Comparison of ENCODE assay signal across 13 mouse cellular contexts in the genomic region with DNA sequence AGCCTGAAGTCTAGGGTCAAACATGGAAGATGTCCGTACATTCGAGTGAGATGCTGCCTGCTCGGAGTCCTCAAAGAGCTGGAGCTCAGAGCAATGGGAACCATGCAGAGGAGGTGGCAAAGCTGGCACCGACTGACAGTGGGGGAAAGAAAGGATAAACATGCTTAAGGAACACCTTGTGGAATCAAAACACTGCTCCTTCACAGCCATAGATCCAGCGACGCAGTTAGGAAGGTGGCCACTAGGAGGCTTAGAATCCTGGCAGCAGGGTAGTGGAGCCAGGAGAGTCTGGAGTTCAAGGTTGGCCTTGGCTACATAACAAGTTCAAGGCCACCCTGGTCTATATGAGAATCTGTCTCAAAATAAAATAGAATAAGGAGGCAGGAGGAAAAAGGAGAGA. TPM values are rescaled to one million over a fixed set of nuclear protein-coding genes. Genes with fewer than 3 reads are reported as not detected.
DNase-seq lines count a peak whose midpoint lies in the region; ATAC-seq and TF ChIP-seq lines count a peak whose summit lies in the region.
"Had no signal": no experiment of that assay in that cellular context is flagged by ENCODE, and none has a peak within 500 bp of the region (broad histone marks: within the 10 kb centered on the region; RNA-seq: fewer than 3 reads in every experiment).

No protein-coding gene starts in this region.

- TF ChIP-seq CTCF in Patski (IDR thresholded peaks at IDR 0.05), result peak; percentile 6
- TF ChIP-seq CTCF in liver, embryonic 14.5 days (IDR thresholded peaks at IDR 0.05; ENCODE audit: low read depth), result peak; percentile 28; the same call in 1 of the 2 replicates

- ATAC-seq in forebrain, embryonic 12.5 days (ENCODE audit: low FRiP score), result no peak
- ATAC-seq in midbrain, embryonic 14.5 days (ENCODE audit: low FRiP score, low TSS enrichment), result no peak
- no peak for ATAC-seq in midbrain, embryonic 15.5 days (replicated peaks)
- no peak for ATAC-seq in Patski
- ATAC-seq in liver, embryonic 14.5 days (ENCODE audit: insufficient read depth), result no peak

- H3K27me3 ChIP-seq in forebrain, embryonic 10.5 days (ENCODE audit: poor library complexity, severe bottlenecking), result peaks cover 30% of the 10 kb centered on the region
- H3K27me3 ChIP-seq in forebrain, embryonic 12.5 days, result peaks cover 10% of the 10 kb centered on the region; the same call in 1 of the 2 replicates
- 0 out of 2 replicates have a peak, but pooled peaks cover 3% of the 10 kb centered on the region for H3K27me3 ChIP-seq in midbrain, embryonic 14.5 days (ENCODE audit: control insufficient read depth, insufficient read depth, low read length)
- no peaks in the 10 kb centered on the region; the same call in 1 of the 2 replicates for H3K27me3 ChIP-seq in midbrain, embryonic 15.5 days (replicated peaks)
- H3K27me3 ChIP-seq in Patski, result no peaks in the 10 kb centered on the region
- no peaks in the 10 kb centered on the region for H3K27me3 ChIP-seq in liver, embryonic 14.5 days (ENCODE audit: control insufficient read depth, insufficient read depth, low read length)
- H3K27me3 ChIP-seq: neural tube, embryonic 12.5 days had no signal

- no peak overlapping the region for H3K27ac ChIP-seq in forebrain, embryonic 10.5 days
- no peak overlapping the region for H3K27ac ChIP-seq in forebrain, embryonic 12.5 days
- H3K27ac ChIP-seq in midbrain, embryonic 14.5 days (replicated peaks; ENCODE audit: low read depth, low read length), result no peak overlapping the region
- H3K27ac ChIP-seq in midbrain, embryonic 15.5 days, result no peak overlapping the region
- no peak overlapping the region for H3K27ac ChIP-seq in liver, embryonic 14.5 days
- H3K27ac ChIP-seq: neural tube, embryonic 12.5 days had no signal

- POLR2A ChIA-PET in Patski (lab: Charles Lee), result no interaction called here

- H3K9me3 ChIP-seq in forebrain, embryonic 10.5 days, result no peaks in the 10 kb centered on the region
- no peaks in the 10 kb centered on the region for H3K9me3 ChIP-seq in forebrain, embryonic 12.5 days
- H3K9me3 ChIP-seq in midbrain, embryonic 14.5 days (ENCODE audit: control insufficient read depth, low read length), result no peaks in the 10 kb centered on the region
- no peaks in the 10 kb centered on the region for H3K9me3 ChIP-seq in midbrain, embryonic 15.5 days
- H3K9me3 ChIP-seq in liver, embryonic 14.5 days (ENCODE audit: control insufficient read depth, low read length), result no peaks in the 10 kb centered on the region
- H3K9me3 ChIP-seq: embryonic facial prominence, embryonic 13.5 days; limb, embryonic 12.5 days; neural tube, embryonic 12.5 days had no signal

- no peak overlapping the region for H3K4me2 ChIP-seq in forebrain, embryonic 12.5 days
- H3K4me2 ChIP-seq in midbrain, embryonic 14.5 days (ENCODE audit: low read length), result no peak overlapping the region
- H3K4me2 ChIP-seq in midbrain, embryonic 15.5 days, result no peak overlapping the region
- H3K4me2 ChIP-seq in liver, embryonic 14.5 days (ENCODE audit: low read depth), result no peak overlapping the region

- DNase-seq in forebrain, embryonic 10.5 days (ENCODE audit: extremely low spot score, low spot score), result peak; percentile 21
- peak; percentile 16 for DNase-seq in midbrain, embryonic 14.5 days
- no peak for DNase-seq in Patski (ENCODE audit: low read depth, low spot score)
- DNase-seq in liver, embryonic 14.5 days (ENCODE audit: low read depth in 3 of 3, low spot score in 3 of 3), result no peak
- no peak for DNase-seq in right cerebral cortex, adult 18-20 months
- DNase-seq in ovary, postnatal 10 days (ENCODE audit: low spot score), result no peak

- H3K36me3 ChIP-seq in forebrain, embryonic 10.5 days (replicated peaks), result no peaks in the 10 kb centered on the region
- H3K36me3 ChIP-seq in forebrain, embryonic 12.5 days (replicated peaks), result no peaks in the 10 kb centered on the region
- H3K36me3 ChIP-seq in midbrain, embryonic 14.5 days (ENCODE audit: control insufficient read depth, insufficient read depth, low read length), result no peaks in the 10 kb centered on the region
- no peaks in the 10 kb centered on the region for H3K36me3 ChIP-seq in midbrain, embryonic 15.5 days (replicated peaks)
- H3K36me3 ChIP-seq in liver, embryonic 14.5 days (replicated peaks; ENCODE audit: control insufficient read depth, insufficient read depth, low read depth), result no peaks in the 10 kb centered on the region
- H3K36me3 ChIP-seq: embryonic facial prominence, embryonic 13.5 days; limb, embryonic 12.5 days; neural tube, embryonic 12.5 days had no signal

- H3K4me1 ChIP-seq in forebrain, embryonic 10.5 days, result peaks cover 28% of the 10 kb centered on the region
- peaks cover 19% of the 10 kb centered on the region for H3K4me1 ChIP-seq in forebrain, embryonic 12.5 days
- peaks cover 9% of the 10 kb centered on the region; the same call in 1 of the 2 replicates for H3K4me1 ChIP-seq in midbrain, embryonic 14.5 days (ENCODE audit: control insufficient read depth, insufficient read depth, low read length)
- peaks cover 19% of the 10 kb centered on the region for H3K4me1 ChIP-seq in midbrain, embryonic 15.5 days
- peaks cover 0 to 9% of the 10 kb centered on the region in 2 experiments; a peak in 2 of 4 replicates for H3K4me1 ChIP-seq in liver, embryonic 14.5 days (replicated peaks; ENCODE audit: control insufficient read depth in 2 of 2, insufficient read depth in 2 of 2, low read length in 1 of 2)

- no peak overlapping the region for H3K9ac ChIP-seq in forebrain, embryonic 12.5 days
- H3K9ac ChIP-seq in midbrain, embryonic 14.5 days (replicated peaks; ENCODE audit: low read length), result no peak overlapping the region
- H3K9ac ChIP-seq in midbrain, embryonic 15.5 days, result no peak overlapping the region
- no peak overlapping the region for H3K9ac ChIP-seq in liver, embryonic 14.5 days (replicated peaks)
- H3K9ac ChIP-seq: embryonic facial prominence, embryonic 13.5 days; limb, embryonic 12.5 days; neural tube, embryonic 12.5 days had no signal

- CTCF ChIA-PET in Patski (lab: Charles Lee), result interaction anchor here (0.6 to 3.3 kb wide), 14 partner anchors 10 to 430 kb away, joined by 3 to 17 read pairs (median 6); no protein-coding TSS in a partner anchor

- in situ Hi-C loops in Patski (cut with MboI; ENCODE audit: low pct_unique_long_range_greater_than_20kb), result loop anchor here (5.0 to 10.0 kb wide), 4 partner anchors 94 to 742 kb away; a partner anchor contains a TSS

- 37% methylated on average over 6 of the region's 6 CpGs for WGBS in forebrain, embryonic 10.5 days
- WGBS in forebrain, embryonic 12.5 days, result 33% methylated on average over 6 of the region's 6 CpGs
- WGBS in midbrain, embryonic 14.5 days, result 37% methylated on average over 6 of the region's 6 CpGs
- WGBS in midbrain, embryonic 15.5 days, result 39% methylated on average over 6 of the region's 6 CpGs
- WGBS in liver, embryonic 14.5 days (ENCODE audit: insufficient replicate concordance), result 18% methylated on average over 6 of the region's 6 CpGs

- no peak overlapping the region for H3K4me3 ChIP-seq in forebrain, embryonic 10.5 days
- H3K4me3 ChIP-seq in forebrain, embryonic 12.5 days (replicated peaks), result no peak overlapping the region
- H3K4me3 ChIP-seq in midbrain, embryonic 14.5 days (replicated peaks; ENCODE audit: low read depth, low read length), result no peak overlapping the region
- no peak overlapping the region for H3K4me3 ChIP-seq in midbrain, embryonic 15.5 days
- H3K4me3 ChIP-seq in liver, embryonic 14.5 days (ENCODE audit: insufficient read depth in 1 of 2, low read depth in 2 of 2, low read length in 2 of 2), result no peak overlapping the region
- H3K4me3 ChIP-seq: embryonic facial prominence, embryonic 13.5 days; limb, embryonic 12.5 days; neural tube, embryonic 12.5 days had no signal

- no peak for TF ChIP-seq EP300 in liver, embryonic 14.5 days (IDR thresholded peaks at IDR 0.05; ENCODE audit: low read depth)

RNA-seq across cellular contexts. Expression of a gene that starts 10.5 kb away (rescaled TPM):
- not detected in 2 replicates for polyA plus RNA-seq in forebrain, embryonic 10.5 days (2016; fragmentation: Nextera tagmentation; extraction: Ambion mirVana)
- not detected in 2 replicates for polyA plus RNA-seq in forebrain, embryonic 12.5 days (2016; fragmentation: Nextera tagmentation; extraction: Ambion mirVana)
- polyA plus RNA-seq in midbrain, embryonic 14.5 days (2014; fragmentation: Nextera tagmentation; extraction: Ambion mirVana), result not detected in 2 replicates
- polyA plus RNA-seq in midbrain, embryonic 15.5 days (2015; fragmentation: Nextera tagmentation; extraction: Ambion mirVana), result not detected in 2 replicates
- not detected for polyA plus RNA-seq in Patski (2021)
- polyA plus RNA-seq in liver, embryonic 14.5 days (2012; rRNA removed), result not detected in 2 replicates
- polyA plus RNA-seq in liver, embryonic 14.5 days (2014; fragmentation: Nextera tagmentation; extraction: Ambion mirVana), result not detected in 2 replicates
- polyA plus RNA-seq: C2C12; embryonic facial prominence, embryonic 13.5 days; heart, embryonic 14.5 days; limb, embryonic 12.5 days; neural tube, embryonic 12.5 days had no signal

RNA-seq across cellular contexts. Expression of a gene that starts 41.1 kb away (rescaled TPM):
- not detected in 2 replicates for polyA plus RNA-seq in forebrain, embryonic 10.5 days (2016; fragmentation: Nextera tagmentation; extraction: Ambion mirVana)
- not detected in 2 replicates for polyA plus RNA-seq in forebrain, embryonic 12.5 days (2016; fragmentation: Nextera tagmentation; extraction: Ambion mirVana)
- polyA plus RNA-seq in midbrain, embryonic 14.5 days (2014; fragmentation: Nextera tagmentation; extraction: Ambion mirVana), result not detected in 2 replicates
- not detected in 2 replicates for polyA plus RNA-seq in midbrain, embryonic 15.5 days (2015; fragmentation: Nextera tagmentation; extraction: Ambion mirVana)
- polyA plus RNA-seq in Patski (2021), result not detected
- not detected in 2 replicates for polyA plus RNA-seq in liver, embryonic 14.5 days (2012; rRNA removed)
- not detected in 2 replicates for polyA plus RNA-seq in liver, embryonic 14.5 days (2014; fragmentation: Nextera tagmentation; extraction: Ambion mirVana)
- polyA plus RNA-seq: C2C12; embryonic facial prominence, embryonic 13.5 days; heart, embryonic 14.5 days; limb, embryonic 12.5 days; neural tube, embryonic 12.5 days had no signal

RNA-seq across cellular contexts. Expression of a gene that starts 56.3 kb away (rescaled TPM):
- 8.1 and 8.2 TPM in 2 replicates for polyA plus RNA-seq in forebrain, embryonic 10.5 days (2016; fragmentation: Nextera tagmentation; extraction: Ambion mirVana)
- polyA plus RNA-seq in forebrain, embryonic 12.5 days (2016; fragmentation: Nextera tagmentation; extraction: Ambion mirVana), result 8.8 and 10.8 TPM in 2 replicates
- polyA plus RNA-seq in midbrain, embryonic 14.5 days (2014; fragmentation: Nextera tagmentation; extraction: Ambion mirVana), result 7.4 and 9.6 TPM in 2 replicates
- polyA plus RNA-seq in midbrain, embryonic 15.5 days (2015; fragmentation: Nextera tagmentation; extraction: Ambion mirVana), result 5.6 and 7.0 TPM in 2 replicates
- polyA plus RNA-seq in Patski (2021), result 76.8 TPM
- 1.3 and 1.9 TPM in 2 replicates for polyA plus RNA-seq in liver, embryonic 14.5 days (2012; rRNA removed)
- polyA plus RNA-seq in liver, embryonic 14.5 days (2014; fragmentation: Nextera tagmentation; extraction: Ambion mirVana), result 1.2 TPM in 2 replicates

Comparison
In these comparisons a context has a peak if more than half of its experiments do, and no peak if none do; other contexts are left out.
1. DNase-seq: peak in forebrain, embryonic 10.5 days (single experiment) and midbrain, embryonic 14.5 days (single experiment); none in Patski (single experiment), liver, embryonic 14.5 days (0 of 3), right cerebral cortex, adult 18-20 months (single experiment) and ovary, postnatal 10 days (single experiment).